In genomic region chr16:50512080-50512479, GRCm38 (mm10) we compare ENCODE assay signal across 21 mouse cellular contexts.
A peak's percentile ranks its signal among the peaks of the same experiment; 100 is the strongest.
DNase-seq lines count a peak whose midpoint lies in the region; ATAC-seq and TF ChIP-seq lines count a peak whose summit lies in the region.
"Had no signal": no experiment of that assay in that cellular context is flagged by ENCODE, and none has a peak within 500 bp of the region (broad histone marks: within the 10 kb centered on the region; RNA-seq: fewer than 3 reads in every experiment).

No protein-coding gene starts in this region.

- no peak overlapping the region for H3K4me3 ChIP-seq in kidney, embryonic 14.5 days (ENCODE audit: low read length)
- no peak overlapping the region for H3K4me3 ChIP-seq in kidney, embryonic 16.5 days (ENCODE audit: low read length)
- H3K4me3 ChIP-seq in kidney, adult 2 months (ENCODE audit: insufficient read depth, low read depth, low read length): no peak overlapping the region
- H3K4me3 ChIP-seq: embryonic facial prominence, embryonic 13.5 days; embryonic facial prominence, embryonic 15.5 days; erythroblast, embryonic 14.5 days; forebrain, embryonic 10.5 days; forebrain, embryonic 12.5 days had no signal

- H3K36me3 ChIP-seq in kidney, embryonic 14.5 days (ENCODE audit: control insufficient read depth, insufficient read depth, low read length): no peaks in the 10 kb centered on the region
- H3K36me3 ChIP-seq in kidney, embryonic 16.5 days (ENCODE audit: insufficient read depth, low read length): no peaks in the 10 kb centered on the region
- H3K36me3 ChIP-seq in kidney, adult 2 months (ENCODE audit: control insufficient read depth, insufficient read depth, low read length): no peaks in the 10 kb centered on the region
- H3K36me3 ChIP-seq: embryonic facial prominence, embryonic 13.5 days; embryonic facial prominence, embryonic 15.5 days; forebrain, embryonic 10.5 days; forebrain, embryonic 12.5 days had no signal

- TF ChIP-seq POLR2A in kidney, adult 2 months (IDR thresholded peaks at IDR 0.05; ENCODE audit: low read depth, low read length): no peak

- no peak overlapping the region for H3K27ac ChIP-seq in kidney, embryonic 14.5 days (ENCODE audit: low read depth, low read length)
- no peak overlapping the region for H3K27ac ChIP-seq in kidney, embryonic 16.5 days (ENCODE audit: low read length)
- no peak overlapping the region for H3K27ac ChIP-seq in kidney, adult 2 months (ENCODE audit: insufficient read depth, low read depth, low read length)
- H3K27ac ChIP-seq: embryonic facial prominence, embryonic 13.5 days; embryonic facial prominence, embryonic 15.5 days; forebrain, embryonic 10.5 days; forebrain, embryonic 12.5 days had no signal

- ATAC-seq in kidney, embryonic 14.5 days (ENCODE audit: low FRiP score, low TSS enrichment): peak; percentile 85
- ATAC-seq in kidney, embryonic 16.5 days (ENCODE audit: low FRiP score, low TSS enrichment): peak; percentile 71; the same call in 1 of the 2 replicates
- ATAC-seq: forebrain, embryonic 14.5 days; forebrain, embryonic 16.5 days had no signal

- WGBS in kidney, embryonic 14.5 days: 14% methylated on average over 3 of the region's 3 CpGs
- WGBS in kidney, embryonic 16.5 days: 11% methylated on average over 3 of the region's 3 CpGs
- WGBS in kidney, adult 2 months: 25% methylated on average over 3 of the region's 3 CpGs

- no peak for DNase-seq in kidney, adult 9 months
- no peak for DNase-seq in kidney, adult 2 months
- DNase-seq: adrenal gland, adult 2 months; adrenal gland, postnatal 10 days; adrenal gland, postnatal 25 days; cerebellum, adult 11 months; cerebellum, adult 18-20 months; cerebellum, adult 8-10 months; cerebellum, adult 9-11 months; cerebellum, postnatal 14 days; cerebellum, postnatal 36 days; embryo, embryonic 11 days had no signal

- 0 out of 2 replicates have a peak, but pooled peaks cover 3% of the 10 kb centered on the region for H3K4me1 ChIP-seq in kidney, embryonic 14.5 days (ENCODE audit: control insufficient read depth, insufficient read depth, low read length)
- H3K4me1 ChIP-seq in kidney, embryonic 16.5 days (ENCODE audit: insufficient read depth, low read length): 0 out of 2 replicates have a peak, but pooled peaks cover 3% of the 10 kb centered on the region
- H3K4me1 ChIP-seq in kidney, adult 2 months (ENCODE audit: control insufficient read depth, insufficient read depth, low read length): no peaks in the 10 kb centered on the region
- H3K4me1 ChIP-seq: embryonic facial prominence, embryonic 13.5 days; embryonic facial prominence, embryonic 15.5 days; forebrain, embryonic 10.5 days had no signal

- no peak overlapping the region for H3K9ac ChIP-seq in kidney, embryonic 14.5 days (ENCODE audit: low read depth, low read length)
- no peak overlapping the region for H3K9ac ChIP-seq in kidney, embryonic 16.5 days (replicated peaks; ENCODE audit: low read length)
- H3K9ac ChIP-seq: embryonic facial prominence, embryonic 13.5 days; embryonic facial prominence, embryonic 15.5 days; forebrain, embryonic 12.5 days had no signal

- H3K9me3 ChIP-seq in kidney, embryonic 14.5 days (ENCODE audit: control insufficient read depth, low read length): no peaks in the 10 kb centered on the region
- H3K9me3 ChIP-seq in kidney, embryonic 16.5 days (ENCODE audit: low read length): no peaks in the 10 kb centered on the region
- H3K9me3 ChIP-seq: embryonic facial prominence, embryonic 13.5 days; embryonic facial prominence, embryonic 15.5 days; forebrain, embryonic 10.5 days; forebrain, embryonic 12.5 days had no signal

- no peaks in the 10 kb centered on the region for H3K27me3 ChIP-seq in kidney, embryonic 14.5 days (ENCODE audit: control insufficient read depth, insufficient read depth, low read length)
- no peaks in the 10 kb centered on the region for H3K27me3 ChIP-seq in kidney, embryonic 16.5 days (ENCODE audit: insufficient read depth, low read length)
- no peaks in the 10 kb centered on the region for H3K27me3 ChIP-seq in kidney, adult 2 months (replicated peaks; ENCODE audit: control insufficient read depth, insufficient read depth, low read length)
- H3K27me3 ChIP-seq: embryonic facial prominence, embryonic 13.5 days; embryonic facial prominence, embryonic 15.5 days; forebrain, embryonic 12.5 days had no signal

- H3K4me2 ChIP-seq in kidney, embryonic 14.5 days (replicated peaks; ENCODE audit: low read depth, low read length): no peak overlapping the region
- H3K4me2 ChIP-seq in kidney, embryonic 16.5 days (replicated peaks; ENCODE audit: low read depth, low read length): no peak overlapping the region
- H3K4me2 ChIP-seq: embryonic facial prominence, embryonic 13.5 days; embryonic facial prominence, embryonic 15.5 days; forebrain, embryonic 12.5 days had no signal

- TF ChIP-seq CTCF in kidney, adult 2 months (conservative IDR thresholded peaks at IDR 0.05; ENCODE audit: insufficient read depth, insufficient read length, low read depth, low read length): no peak
